Mouse (Mus musculus) fat pad, adult 2 months (tissue): ENCODE measurements around the gene Nedd9.
A peak's percentile ranks its signal among the peaks of the same experiment; 100 is the strongest.

ENCODE experiments used
- DNase-seq: peaks from one replicate; pipeline ENCODE4 v3.0.0-alpha.2; 2011; ENCODE audit warnings: low read depth, low spot score; ENCODE audit errors: extremely low read depth

The Nedd9 gene

GRCm38 (mm10) chr13:41486606-41487408, at the start of gene Nedd9:
TSS of gene Nedd9 (minus strand) at chr13:41487362.
- no peak for DNase-seq

GRCm38 (mm10) chr13:41532625-41533024, 45.5 kb upstream of the Nedd9 start:
- no peak for DNase-seq

GRCm38 (mm10) chr13:41530326-41530725, 43.2 kb upstream of the Nedd9 start:
- DNase-seq: no peak

- no peak for DNase-seq
Observed at GRCm38 (mm10) chr13:41524208-41524607, 37.0 kb upstream of the Nedd9 start.

GRCm38 (mm10) chr13:41521296-41521695, 34.1 kb upstream of the Nedd9 start:
- no peak for DNase-seq

- no peak for DNase-seq
Observed at GRCm38 (mm10) chr13:41520549-41521161, 33.5 kb upstream of the Nedd9 start.

- no peak for DNase-seq
Observed at GRCm38 (mm10) chr13:41519792-41520191, 32.6 kb upstream of the Nedd9 start.

GRCm38 (mm10) chr13:41517193-41517592, 30.0 kb upstream of the Nedd9 start:
- peak; percentile 13 for DNase-seq

- DNase-seq: no peak
Observed at GRCm38 (mm10) chr13:41515749-41516148, 28.6 kb upstream of the Nedd9 start.

- no peak for DNase-seq
Observed at GRCm38 (mm10) chr13:41514918-41515317, 27.8 kb upstream of the Nedd9 start.

- DNase-seq: no peak
Observed at GRCm38 (mm10) chr13:41513456-41513855, 26.3 kb upstream of the Nedd9 start.

GRCm38 (mm10) chr13:41512243-41512642, 25.1 kb upstream of the Nedd9 start:
- no peak for DNase-seq

- DNase-seq: no peak
Observed at GRCm38 (mm10) chr13:41510631-41511419, 23.7 kb upstream of the Nedd9 start.

- no peak for DNase-seq
Observed at GRCm38 (mm10) chr13:41505594-41505993, 18.4 kb upstream of the Nedd9 start.

GRCm38 (mm10) chr13:41504997-41505396, 17.8 kb upstream of the Nedd9 start:
- no peak for DNase-seq

- DNase-seq: no peak
Observed at GRCm38 (mm10) chr13:41504448-41504847, 17.3 kb upstream of the Nedd9 start.

- DNase-seq: no peak
Observed at GRCm38 (mm10) chr13:41502917-41503301, 15.7 kb upstream of the Nedd9 start.

GRCm38 (mm10) chr13:41502136-41502916, 15.2 kb upstream of the Nedd9 start:
- no peak for DNase-seq

- no peak for DNase-seq
Observed at GRCm38 (mm10) chr13:41500793-41501192, 13.6 kb upstream of the Nedd9 start.

GRCm38 (mm10) chr13:41498611-41499121, 11.5 kb upstream of the Nedd9 start:
- no peak for DNase-seq

GRCm38 (mm10) chr13:41494681-41495080, 7.5 kb upstream of the Nedd9 start:
- no peak for DNase-seq
